Mouse (Mus musculus) kidney, adult 2 months (tissue): ENCODE data around the gene Col20a1.

Source experiments
- CTCF ChIP-seq: fragments of 200-500 bp; conservative IDR thresholded peaks from 2 replicates; pipeline ENCODE4 v1.5.1; 2011; ENCODE audit warnings: low read depth, mild to moderate bottlenecking, control low read depth, low read length, moderate library complexity, mixed read lengths; ENCODE audit not compliant: insufficient read depth, insufficient read length
- POLR2A ChIP-seq: fragments of 200-500 bp; IDR thresholded peaks from one replicate; pipeline ENCODE4 v1.6.1; 2011; ENCODE audit warnings: low read depth, low read length, control low read depth

GRCm38 (mm10) chr2:180962616-180963308 is 23.6 kb upstream of the Col20a1 start:
- no peak for TF ChIP-seq POLR2A
- no peak for TF ChIP-seq CTCF
